ENCODE assay signal across 15 mouse cellular contexts in genomic region chr12:28621451-28622166, GRCm38 (mm10). TPM values are rescaled to one million over a fixed set of nuclear protein-coding genes. Genes with fewer than 3 reads are reported as not detected.
A peak's percentile ranks its signal among the peaks of the same experiment; 100 is the strongest.
DNase-seq lines count a peak whose midpoint lies in the region; ATAC-seq and TF ChIP-seq lines count a peak whose summit lies in the region.
"Had no signal": no experiment of that assay in that cellular context is flagged by ENCODE, and none has a peak within 500 bp of the region (broad histone marks: within the 10 kb centered on the region; RNA-seq: fewer than 3 reads in every experiment).

No protein-coding gene starts in this region.

- H3K4me2 ChIP-seq in heart, embryonic 14.5 days (ENCODE audit: low read length) = peak overlapping the region; percentile 59
- H3K4me2 ChIP-seq in lung, embryonic 14.5 days = peak overlapping the region; percentile 13; the same call in 1 of the 2 replicates
- peak overlapping the region; percentile 44 for H3K4me2 ChIP-seq in heart, postnatal 0 days (ENCODE audit: low read depth, low read length)
- H3K4me2 ChIP-seq in liver, postnatal 0 days (ENCODE audit: low read depth, low read length) = peak overlapping the region; percentile 36
- H3K4me2 ChIP-seq: embryonic facial prominence, embryonic 12.5 days; forebrain, embryonic 15.5 days; midbrain, embryonic 11.5 days; neural tube, embryonic 13.5 days had no signal

- peak; percentile 37 for TF ChIP-seq CTCF in lung, embryonic 14.5 days (IDR thresholded peaks at IDR 0.05; ENCODE audit: low read depth)
- peak; percentile 15; the same call in 1 of the 2 replicates for TF ChIP-seq CTCF in heart, postnatal 0 days (IDR thresholded peaks at IDR 0.05; ENCODE audit: low read depth)
- peak; percentile 36 for TF ChIP-seq CTCF in liver, postnatal 0 days (IDR thresholded peaks at IDR 0.05; ENCODE audit: low read depth)

- H3K36me3 ChIP-seq in heart, embryonic 14.5 days (ENCODE audit: control insufficient read depth, insufficient read depth, low read length) = no peaks in the 10 kb centered on the region
- H3K36me3 ChIP-seq in lung, embryonic 14.5 days (ENCODE audit: insufficient read depth) = no peaks in the 10 kb centered on the region
- H3K36me3 ChIP-seq in heart, postnatal 0 days (replicated peaks; ENCODE audit: control insufficient read depth, insufficient read depth, low read length) = no peaks in the 10 kb centered on the region
- no peaks in the 10 kb centered on the region for H3K36me3 ChIP-seq in liver, postnatal 0 days (replicated peaks; ENCODE audit: insufficient read depth, low read length)
- H3K36me3 ChIP-seq: embryonic facial prominence, embryonic 12.5 days; forebrain, embryonic 15.5 days; neural tube, embryonic 13.5 days had no signal

- no peaks in the 10 kb centered on the region for H3K9me3 ChIP-seq in heart, embryonic 14.5 days (ENCODE audit: control insufficient read depth, low read length)
- no peaks in the 10 kb centered on the region for H3K9me3 ChIP-seq in lung, embryonic 14.5 days (ENCODE audit: low read depth, low read length)
- H3K9me3 ChIP-seq in heart, postnatal 0 days (replicated peaks; ENCODE audit: control insufficient read depth, low read length) = no peaks in the 10 kb centered on the region
- H3K9me3 ChIP-seq in liver, postnatal 0 days (ENCODE audit: low read length) = no peaks in the 10 kb centered on the region
- H3K9me3 ChIP-seq: embryonic facial prominence, embryonic 12.5 days; forebrain, embryonic 15.5 days; neural tube, embryonic 13.5 days had no signal

- ATAC-seq in heart, embryonic 14.5 days (ENCODE audit: insufficient number of reproducible peaks, insufficient read depth, low FRiP score, low read depth) = peak; percentile 64
- peak; percentile 32 for ATAC-seq in lung, embryonic 14.5 days (ENCODE audit: insufficient read depth)
- no peak for ATAC-seq in heart, postnatal 0 days (ENCODE audit: insufficient read depth, low read depth)
- 0 out of 2 replicates have a peak, but pooled peaks have one; percentile 33 for ATAC-seq in liver, postnatal 0 days
- ATAC-seq: forebrain, embryonic 15.5 days had no signal

- no peaks in the 10 kb centered on the region for H3K27me3 ChIP-seq in heart, embryonic 14.5 days (ENCODE audit: control insufficient read depth, insufficient read depth, low read length)
- no peaks in the 10 kb centered on the region for H3K27me3 ChIP-seq in lung, embryonic 14.5 days (ENCODE audit: insufficient read depth, low read length)
- no peaks in the 10 kb centered on the region for H3K27me3 ChIP-seq in heart, postnatal 0 days (ENCODE audit: control insufficient read depth, insufficient read depth, low read length)
- no peaks in the 10 kb centered on the region for H3K27me3 ChIP-seq in liver, postnatal 0 days (ENCODE audit: insufficient read depth, low read length)
- H3K27me3 ChIP-seq: embryonic facial prominence, embryonic 12.5 days; forebrain, embryonic 15.5 days; neural tube, embryonic 13.5 days had no signal

- no peak for DNase-seq in heart, postnatal 4 days
- peak; percentile 49 for DNase-seq in lung, embryonic 14.5 days
- no peak for DNase-seq in lung, postnatal 10 days
- DNase-seq in heart, postnatal 0 days (ENCODE audit: low spot score) = no peak
- DNase-seq in liver, postnatal 0 days = no peak
- no peak for DNase-seq in left cerebral cortex, adult 11 months (ENCODE audit: low spot score)
- DNase-seq: adrenal gland, postnatal 14 days; thymus, postnatal 4 days had no signal

- no peak for TF ChIP-seq EP300 in heart, postnatal 0 days (IDR thresholded peaks at IDR 0.05; ENCODE audit: low read depth)
- no peak for TF ChIP-seq EP300 in liver, postnatal 0 days (IDR thresholded peaks at IDR 0.05; ENCODE audit: low read depth)

- H3K9ac ChIP-seq in heart, embryonic 14.5 days (ENCODE audit: low read length) = peak overlapping the region; percentile 49
- no peak overlapping the region for H3K9ac ChIP-seq in lung, embryonic 14.5 days
- H3K9ac ChIP-seq in heart, postnatal 0 days (replicated peaks; ENCODE audit: low read depth, low read length) = no peak overlapping the region; the same call in 1 of the 2 replicates
- peak overlapping the region; percentile 18; the same call in 1 of the 2 replicates for H3K9ac ChIP-seq in liver, postnatal 0 days (replicated peaks)
- H3K9ac ChIP-seq: embryonic facial prominence, embryonic 12.5 days; forebrain, embryonic 15.5 days; neural tube, embryonic 13.5 days had no signal

- 4% methylated on average over 7 of the region's 7 CpGs for WGBS in heart, embryonic 14.5 days
- WGBS in lung, embryonic 14.5 days = 4% methylated on average over 7 of the region's 7 CpGs
- 9% methylated on average over 7 of the region's 7 CpGs for WGBS in heart, postnatal 0 days
- 17% methylated on average over 7 of the region's 7 CpGs for WGBS in liver, postnatal 0 days (ENCODE audit: insufficient replicate concordance)

- peaks cover 12 to 26% of the 10 kb centered on the region in 2 experiments for H3K4me1 ChIP-seq in heart, embryonic 14.5 days (ENCODE audit: control insufficient read depth in 2 of 2, insufficient read depth in 2 of 2, low read length in 2 of 2)
- peaks cover 7% of the 10 kb centered on the region; the same call in 1 of the 2 replicates for H3K4me1 ChIP-seq in lung, embryonic 14.5 days (ENCODE audit: insufficient read depth)
- peaks cover 10% of the 10 kb centered on the region for H3K4me1 ChIP-seq in heart, postnatal 0 days (ENCODE audit: control insufficient read depth, insufficient read depth)
- H3K4me1 ChIP-seq in liver, postnatal 0 days (ENCODE audit: insufficient read depth) = peaks cover 18% of the 10 kb centered on the region

- H3K27ac ChIP-seq in heart, embryonic 14.5 days (replicated peaks in 1 of 2; ENCODE audit: control insufficient read depth in 1 of 2, insufficient read depth in 1 of 2, low read depth in 2 of 2, low read length in 2 of 2) = peak overlapping the region; percentile 17 to 20; a peak in 1 of 4 replicates
- H3K27ac ChIP-seq in lung, embryonic 14.5 days (ENCODE audit: low read depth) = peak overlapping the region; percentile 33; the same call in 1 of the 2 replicates
- H3K27ac ChIP-seq in heart, postnatal 0 days (ENCODE audit: low read depth) = peak overlapping the region; percentile 41; the same call in 1 of the 2 replicates
- peak overlapping the region; percentile 39; the same call in 1 of the 2 replicates for H3K27ac ChIP-seq in liver, postnatal 0 days (ENCODE audit: low read depth)
- H3K27ac ChIP-seq: embryonic facial prominence, embryonic 12.5 days; forebrain, embryonic 15.5 days; neural tube, embryonic 13.5 days had no signal

- peak overlapping the region; percentile 4; a peak in 1 of 4 replicates for H3K4me3 ChIP-seq in heart, embryonic 14.5 days (ENCODE audit: control insufficient read depth in 1 of 2, insufficient read depth in 1 of 2, low read depth in 1 of 2, low read length in 2 of 2)
- H3K4me3 ChIP-seq in lung, embryonic 14.5 days (ENCODE audit: low read depth, low read length) = no peak overlapping the region
- H3K4me3 ChIP-seq in heart, postnatal 0 days (ENCODE audit: low read depth, low read length) = peak overlapping the region; percentile 6
- H3K4me3 ChIP-seq in liver, postnatal 0 days (ENCODE audit: low read depth, low read length) = peak overlapping the region; percentile 21; the same call in 1 of the 2 replicates
- H3K4me3 ChIP-seq: embryonic facial prominence, embryonic 12.5 days; forebrain, embryonic 15.5 days; neural tube, embryonic 13.5 days had no signal

RNA-seq across cellular contexts. Expression of gene Colec11, which starts 1.6 kb away (rescaled TPM):
- 14.4 and 17.4 TPM in 2 replicates for polyA plus RNA-seq in heart, embryonic 14.5 days (2014; fragmentation: Nextera tagmentation; extraction: Ambion mirVana)
- 10 to 100 TPM; 16.4 to 16.9 TPM for total RNA-seq in heart, postnatal 4 days (2021)
- polyA plus RNA-seq in lung, embryonic 14.5 days (2014; fragmentation: Nextera tagmentation; extraction: Ambion mirVana) = 2.6 and 3.4 TPM in 2 replicates
- total RNA-seq in heart, postnatal 0 days (2014; rRNA removed; ENCODE audit: low replicate concordance) = 11.2 and 18.4 TPM in 2 replicates
- 28.1 and 29.4 TPM in 2 replicates for polyA plus RNA-seq in heart, postnatal 0 days (2015; fragmentation: Nextera tagmentation; extraction: Ambion mirVana)
- polyA plus RNA-seq in liver, postnatal 0 days (2015; fragmentation: Nextera tagmentation; extraction: Ambion mirVana) = 37.9 and 41.0 TPM in 2 replicates

RNA-seq across cellular contexts. Expression of gene Rps7, which starts 14.1 kb away (rescaled TPM):
- polyA plus RNA-seq in heart, embryonic 14.5 days (2014; fragmentation: Nextera tagmentation; extraction: Ambion mirVana) = 553 and 621 TPM in 2 replicates
- total RNA-seq in heart, postnatal 4 days (2021) = 100 to 1,000 TPM; 469 to 537 TPM
- 950 and 1,052 TPM in 2 replicates for polyA plus RNA-seq in lung, embryonic 14.5 days (2014; fragmentation: Nextera tagmentation; extraction: Ambion mirVana)
- total RNA-seq in heart, postnatal 0 days (2014; rRNA removed; ENCODE audit: low replicate concordance) = 684 and 717 TPM in 2 replicates
- polyA plus RNA-seq in heart, postnatal 0 days (2015; fragmentation: Nextera tagmentation; extraction: Ambion mirVana) = 419 and 457 TPM in 2 replicates
- polyA plus RNA-seq in liver, postnatal 0 days (2015; fragmentation: Nextera tagmentation; extraction: Ambion mirVana) = 493 and 504 TPM in 2 replicates

RNA-seq across cellular contexts. Expression of gene Rnaseh1, which starts 27.8 kb away (rescaled TPM):
- 15.2 and 16.0 TPM in 2 replicates for polyA plus RNA-seq in heart, embryonic 14.5 days (2014; fragmentation: Nextera tagmentation; extraction: Ambion mirVana)
- total RNA-seq in heart, postnatal 4 days (2021) = 1 to 10 TPM; 9.0 to 9.4 TPM
- polyA plus RNA-seq in lung, embryonic 14.5 days (2014; fragmentation: Nextera tagmentation; extraction: Ambion mirVana) = 30.0 and 32.8 TPM in 2 replicates
- 4.1 and 17.7 TPM in 2 replicates for total RNA-seq in heart, postnatal 0 days (2014; rRNA removed; ENCODE audit: low replicate concordance)
- 11.6 and 12.6 TPM in 2 replicates for polyA plus RNA-seq in heart, postnatal 0 days (2015; fragmentation: Nextera tagmentation; extraction: Ambion mirVana)
- polyA plus RNA-seq in liver, postnatal 0 days (2015; fragmentation: Nextera tagmentation; extraction: Ambion mirVana) = 9.6 and 10.4 TPM in 2 replicates

RNA-seq across cellular contexts. Expression of gene Allc, which starts 39.3 kb away (rescaled TPM):
- not detected in 2 replicates for polyA plus RNA-seq in heart, embryonic 14.5 days (2014; fragmentation: Nextera tagmentation; extraction: Ambion mirVana)
- total RNA-seq in heart, postnatal 4 days (2021) = not detected
- not detected in 2 replicates for polyA plus RNA-seq in lung, embryonic 14.5 days (2014; fragmentation: Nextera tagmentation; extraction: Ambion mirVana)
- total RNA-seq in heart, postnatal 0 days (2014; rRNA removed; ENCODE audit: low replicate concordance) = not detected in 2 replicates
- not detected in 2 replicates for polyA plus RNA-seq in heart, postnatal 0 days (2015; fragmentation: Nextera tagmentation; extraction: Ambion mirVana)
- polyA plus RNA-seq in liver, postnatal 0 days (2015; fragmentation: Nextera tagmentation; extraction: Ambion mirVana) = not detected in 2 replicates
- total RNA-seq: adrenal gland, postnatal 14 days had no signal
- polyA plus RNA-seq: embryonic facial prominence, embryonic 12.5 days; large intestine, adult 2 months; limb, embryonic 11.5 days; midbrain, embryonic 11.5 days had no signal

RNA-seq across cellular contexts. Expression of gene Adi1, which starts 53.4 kb away (rescaled TPM):
- polyA plus RNA-seq in heart, embryonic 14.5 days (2014; fragmentation: Nextera tagmentation; extraction: Ambion mirVana) = 44.0 and 50.6 TPM in 2 replicates
- total RNA-seq in heart, postnatal 4 days (2021) = 10 to 100 TPM; 27.5 to 31.5 TPM
- polyA plus RNA-seq in lung, embryonic 14.5 days (2014; fragmentation: Nextera tagmentation; extraction: Ambion mirVana) = 80.8 and 83.7 TPM in 2 replicates
- 4.4 and 15.8 TPM in 2 replicates for total RNA-seq in heart, postnatal 0 days (2014; rRNA removed; ENCODE audit: low replicate concordance)
- polyA plus RNA-seq in heart, postnatal 0 days (2015; fragmentation: Nextera tagmentation; extraction: Ambion mirVana) = 37.0 and 38.4 TPM in 2 replicates
- polyA plus RNA-seq in liver, postnatal 0 days (2015; fragmentation: Nextera tagmentation; extraction: Ambion mirVana) = 91.6 and 104 TPM in 2 replicates

Comparison
In these comparisons a context has a peak if more than half of its experiments do, and no peak if none do; other contexts are left out.
1. H3K9ac ChIP-seq: peak in heart, embryonic 14.5 days (single experiment) and liver, postnatal 0 days (single experiment); none in lung, embryonic 14.5 days (single experiment) and heart, postnatal 0 days (single experiment).
2. Peak in every context shown above with its lines, with median percentiles within 50 percentile points of each other: H3K27ac ChIP-seq, H3K4me2 ChIP-seq and CTCF ChIP-seq.